Mouse (Mus musculus): ENCODE results near the gene Adh5. TPM values are rescaled to one million over a fixed set of nuclear protein-coding genes. Genes with fewer than 3 reads are reported as not detected.
"Not testable (repeated sequence)": the region's sequence is repeated elsewhere in the genome, so short reads cannot be mapped to it uniquely, and the experiment has no call there.

Adh5 gene
- polyA plus RNA-seq, 1 experiment from 2014 or later, result 277 TPM

DNA sequence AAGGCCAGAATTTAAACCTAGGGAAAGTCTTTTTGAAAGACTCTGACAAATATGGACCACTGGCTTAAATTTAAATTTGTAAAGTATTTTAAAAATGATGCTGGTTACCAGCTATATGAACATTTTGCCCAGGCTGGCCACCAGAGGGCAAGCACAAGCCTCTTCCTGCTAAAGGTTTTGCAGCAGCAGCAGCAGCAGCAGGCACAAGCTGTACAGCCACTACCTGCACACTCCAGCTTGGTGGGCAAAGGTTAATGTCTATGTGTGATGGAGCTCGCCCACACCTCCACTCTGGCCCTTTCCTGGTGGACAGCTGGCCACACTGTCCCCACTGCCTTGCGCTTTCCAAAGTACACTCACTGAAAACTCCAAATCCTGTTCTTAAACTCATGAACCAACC is 20.2 kb downstream of the Adh5 start:
- Histone ChIP-seq H3K9ac (no peak overlapping the region), H3K4me1 (no peaks in the 10 kb centered on the region), H3K27ac (no peak overlapping the region), H3K36me3 (ENCODE audit: poor library complexity, severe bottlenecking) (peaks cover 86% of the 10 kb centered on the region), H3K4me2 (no peak overlapping the region), H3K27me3 (no peaks in the 10 kb centered on the region), H3K9me3 (replicated peaks) (no peaks in the 10 kb centered on the region), H3K4me3 (no peak overlapping the region)
- ATAC-seq, result peak; percentile 70
- 87% methylated on average over 2 of the region's 2 CpGs for WGBS

DNA sequence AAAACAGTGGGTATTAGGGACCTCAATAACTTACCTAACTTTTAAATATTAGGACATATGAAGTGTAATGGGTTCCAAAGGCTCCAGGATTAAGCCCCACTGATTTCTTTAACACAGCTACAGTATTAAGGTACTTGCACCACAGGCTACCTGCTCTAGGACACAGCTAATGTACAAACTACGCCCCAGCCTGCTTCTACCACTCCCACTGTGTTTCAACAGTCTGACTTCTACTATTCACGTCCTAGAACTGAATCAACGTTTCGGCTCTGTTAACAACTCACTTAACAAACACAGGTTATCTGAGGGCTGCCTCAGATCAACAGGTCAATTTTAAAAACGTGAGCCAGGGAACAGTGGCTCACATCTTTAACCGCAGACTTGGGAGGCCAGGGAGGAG is 20.9 kb downstream of the Adh5 start:
- Histone ChIP-seq H3K4me2 (no peak overlapping the region), H3K27ac (no peak overlapping the region), H3K9ac (no peak overlapping the region), H3K4me3 (no peak overlapping the region), H3K36me3 (ENCODE audit: poor library complexity, severe bottlenecking) (peaks cover 86% of the 10 kb centered on the region), H3K4me1 (no peaks in the 10 kb centered on the region), H3K27me3 (no peaks in the 10 kb centered on the region), H3K9me3 (replicated peaks) (no peaks in the 10 kb centered on the region)
- ATAC-seq, result no peak
- WGBS, result 92% methylated on average over 6 of the region's 6 CpGs

DNA sequence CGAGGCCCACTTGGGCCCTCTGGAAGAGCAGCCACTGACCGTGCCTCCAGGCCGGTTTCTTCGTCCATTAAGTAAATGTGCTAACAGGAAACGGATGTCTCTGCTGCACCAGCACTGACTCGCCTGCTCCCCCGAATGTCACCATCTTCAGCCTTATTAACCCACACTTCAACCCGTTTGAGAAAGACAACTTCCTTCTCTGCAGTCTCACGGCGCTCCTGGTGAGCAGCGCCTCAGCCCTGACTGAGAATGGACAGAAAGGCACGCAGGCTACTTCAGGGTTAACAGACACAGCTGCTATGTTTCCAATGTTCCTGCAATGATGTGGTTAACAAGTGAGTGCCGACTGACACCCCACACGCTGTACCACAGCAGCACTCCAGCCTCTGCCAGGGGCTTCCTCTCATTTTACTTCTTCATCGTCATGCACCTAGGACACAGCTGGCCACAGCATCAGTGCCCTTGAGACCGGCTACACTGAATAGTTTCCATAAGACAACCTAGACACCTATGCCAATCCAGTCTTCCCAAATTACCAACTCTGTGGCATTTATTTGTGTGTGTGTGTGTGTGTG is 21.8 kb downstream of the Adh5 start:
- no peaks in the 10 kb centered on the region for H3K9me3 ChIP-seq (replicated peaks)
- 84% methylated on average over 16 of the region's 16 CpGs for WGBS
- no peak overlapping the region for H3K4me3 ChIP-seq
- no peak for ATAC-seq
- H3K4me2 ChIP-seq, result no peak overlapping the region
- H3K36me3 ChIP-seq (ENCODE audit: poor library complexity, severe bottlenecking), result peaks cover 85% of the 10 kb centered on the region
- H3K27me3 ChIP-seq, result no peaks in the 10 kb centered on the region
- H3K4me1 ChIP-seq, result no peaks in the 10 kb centered on the region
- no peak overlapping the region for H3K27ac ChIP-seq
- no peak overlapping the region for H3K9ac ChIP-seq

DNA sequence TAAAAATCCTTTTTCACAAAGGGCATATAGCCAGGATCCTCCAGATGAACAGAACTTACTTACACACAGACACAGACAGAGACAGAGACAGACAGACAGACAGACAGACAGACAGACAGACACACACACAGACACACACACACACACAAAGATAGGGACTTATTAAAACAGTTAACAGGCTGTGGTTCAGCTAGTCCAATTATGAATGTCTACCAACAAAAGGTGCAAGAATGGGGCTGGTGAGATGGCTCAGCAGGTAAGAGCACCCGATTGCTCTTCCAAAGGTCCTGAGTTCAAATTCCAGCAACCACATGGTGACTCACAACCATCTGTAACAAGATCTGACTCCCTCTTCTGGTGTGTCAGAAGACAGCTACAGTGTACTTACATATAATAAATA is 23.8 kb downstream of the Adh5 start:
- not testable (repeated sequence) for H3K9ac ChIP-seq; H3K4me3 ChIP-seq; H3K27ac ChIP-seq; H3K9me3 ChIP-seq (replicated peaks); ATAC-seq; H3K4me2 ChIP-seq; H3K4me1 ChIP-seq; H3K27me3 ChIP-seq
- 95% methylated on average over 1 of the region's 1 CpGs for WGBS
- H3K36me3 ChIP-seq (ENCODE audit: poor library complexity, severe bottlenecking), result peaks cover 83% of the 10 kb centered on the region

DNA sequence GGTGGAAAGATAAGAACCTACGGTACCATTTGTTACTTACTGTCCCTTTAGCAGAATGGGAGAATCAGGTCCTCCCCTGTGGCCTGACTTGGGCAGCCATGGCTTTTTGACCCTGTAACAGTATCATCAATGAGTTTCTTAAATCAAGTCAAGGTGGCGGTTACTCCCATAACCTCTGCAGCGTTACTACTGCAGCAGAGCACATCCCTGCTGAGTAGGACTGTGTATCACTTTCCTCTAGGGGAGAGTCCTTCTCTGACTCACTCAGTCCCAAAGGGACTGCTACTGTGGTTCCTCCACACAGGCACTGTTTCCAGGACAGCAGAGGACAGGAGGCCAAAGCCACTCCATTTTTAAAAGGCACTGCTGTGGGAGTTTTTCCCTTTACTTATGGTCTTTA is 28.2 kb downstream of the Adh5 start:
- peaks cover 64% of the 10 kb centered on the region for H3K36me3 ChIP-seq (ENCODE audit: poor library complexity, severe bottlenecking)
- H3K27me3 ChIP-seq, result no peaks in the 10 kb centered on the region
- no peak overlapping the region for H3K9ac ChIP-seq
- H3K27ac ChIP-seq, result no peak overlapping the region
- no peak overlapping the region for H3K4me2 ChIP-seq
- no peak for ATAC-seq
- WGBS, result 91% methylated on average over 3 of the region's 3 CpGs
- no peak overlapping the region for H3K4me3 ChIP-seq
- no peaks in the 10 kb centered on the region for H3K4me1 ChIP-seq
- H3K9me3 ChIP-seq (replicated peaks), result no peaks in the 10 kb centered on the region

DNA sequence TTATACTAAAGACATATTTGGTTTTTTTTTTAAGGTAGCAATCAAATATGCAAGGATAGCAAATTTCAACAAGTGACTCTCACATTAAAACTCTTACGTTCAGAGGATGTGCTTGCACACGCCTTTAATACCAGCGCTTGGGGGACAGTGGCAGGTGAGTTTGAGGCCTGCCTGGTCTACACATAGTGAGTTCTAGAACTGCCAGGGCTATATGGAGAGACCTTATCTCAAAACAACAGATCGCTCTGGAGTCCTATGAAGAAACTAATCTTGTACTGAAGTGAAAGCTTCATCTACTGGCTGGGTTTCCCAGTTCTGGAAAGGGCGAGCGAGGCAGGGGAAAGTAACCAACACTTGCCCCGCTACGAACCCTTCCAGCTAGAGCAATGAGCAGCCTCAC is 36.6 kb downstream of the Adh5 start:
- peaks cover 29% of the 10 kb centered on the region for H3K36me3 ChIP-seq (ENCODE audit: poor library complexity, severe bottlenecking)
- H3K27ac ChIP-seq, result no peak overlapping the region
- WGBS, result 96% methylated on average over 8 of the region's 8 CpGs
- no peaks in the 10 kb centered on the region for H3K27me3 ChIP-seq
- 0 out of 2 replicates have a peak, but pooled peaks cover 8% of the 10 kb centered on the region for H3K4me1 ChIP-seq
- H3K4me3 ChIP-seq, result no peak overlapping the region
- H3K9ac ChIP-seq, result no peak overlapping the region
- no peak for ATAC-seq
- no peak overlapping the region for H3K4me2 ChIP-seq
- no peaks in the 10 kb centered on the region for H3K9me3 ChIP-seq (replicated peaks)

DNA sequence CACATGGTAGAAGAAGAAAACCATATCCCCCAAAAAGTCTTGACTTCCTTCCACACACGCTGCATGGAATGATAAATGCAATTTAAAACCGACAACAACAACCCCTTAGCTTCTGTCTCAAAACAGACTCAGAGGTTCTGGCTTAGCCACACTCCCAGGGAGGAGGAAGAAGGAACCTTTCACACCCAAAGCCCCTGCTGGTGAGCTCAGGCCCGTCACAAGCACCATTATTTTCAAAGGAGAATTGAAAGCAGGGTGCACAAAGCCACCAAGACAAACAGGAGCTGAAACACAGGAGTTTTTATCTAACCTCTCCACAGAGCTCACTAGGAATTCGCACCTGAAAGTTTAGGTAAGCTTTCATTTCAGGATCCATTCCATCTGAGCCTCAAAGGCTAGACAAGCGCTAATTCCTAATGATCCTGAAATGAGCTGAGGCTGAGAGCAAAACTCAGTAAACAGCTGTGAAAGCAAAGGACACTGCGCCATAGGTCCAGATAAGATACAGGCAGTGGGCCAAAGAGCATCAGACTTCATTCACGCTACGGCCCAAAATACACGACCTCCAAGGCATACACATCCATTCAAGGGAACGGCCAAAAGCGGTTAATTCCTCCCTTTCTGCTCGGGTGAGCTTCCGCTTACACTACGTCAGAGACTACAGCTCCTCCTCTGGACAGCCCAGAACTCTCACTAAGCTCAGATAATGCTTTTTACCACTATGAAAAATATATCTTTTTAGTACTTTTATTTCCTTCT is 38.8 kb downstream of the Adh5 start:
- Histone ChIP-seq H3K4me3 (no peak overlapping the region), H3K27ac (no peak overlapping the region), H3K9me3 (replicated peaks) (0 out of 2 replicates have a peak, but pooled peaks cover 6% of the 10 kb centered on the region), H3K27me3 (no peaks in the 10 kb centered on the region), H3K4me1 (0 out of 2 replicates have a peak, but pooled peaks cover 8% of the 10 kb centered on the region), H3K9ac (no peak overlapping the region), H3K4me2 (no peak overlapping the region), H3K36me3 (ENCODE audit: poor library complexity, severe bottlenecking) (peaks cover 44% of the 10 kb centered on the region)
- no peak for ATAC-seq
- 54% methylated on average over 14 of the region's 14 CpGs for WGBS

DNA sequence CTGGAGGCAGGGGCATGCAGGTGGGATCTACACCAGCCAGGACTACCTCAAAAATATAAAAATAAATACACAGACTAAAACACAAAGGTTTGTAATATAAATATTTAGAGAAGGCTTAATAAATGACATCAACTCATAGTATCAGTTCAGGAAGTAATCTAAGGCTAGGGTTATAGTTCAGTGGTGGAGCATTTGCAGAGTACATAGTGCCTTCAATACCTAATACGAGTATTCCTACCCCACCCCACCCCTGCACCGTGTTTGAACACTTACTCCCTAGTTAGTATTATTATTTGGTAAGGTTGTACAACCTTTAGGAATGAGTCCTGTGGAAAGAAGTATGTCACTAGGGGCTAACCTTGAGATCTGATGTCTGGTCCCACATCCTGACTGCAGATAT is 40.3 kb downstream of the Adh5 start:
- no peak for ATAC-seq
- no peak overlapping the region for H3K4me3 ChIP-seq
- no peak overlapping the region for H3K27ac ChIP-seq
- H3K9me3 ChIP-seq (replicated peaks), result 0 out of 2 replicates have a peak, but pooled peaks cover 6% of the 10 kb centered on the region
- WGBS, result 97% methylated on average over 2 of the region's 2 CpGs
- no peak overlapping the region for H3K9ac ChIP-seq
- peaks cover 18% of the 10 kb centered on the region for H3K4me1 ChIP-seq
- H3K36me3 ChIP-seq (ENCODE audit: poor library complexity, severe bottlenecking), result peaks cover 42% of the 10 kb centered on the region
- no peaks in the 10 kb centered on the region for H3K27me3 ChIP-seq
- no peak overlapping the region for H3K4me2 ChIP-seq

DNA sequence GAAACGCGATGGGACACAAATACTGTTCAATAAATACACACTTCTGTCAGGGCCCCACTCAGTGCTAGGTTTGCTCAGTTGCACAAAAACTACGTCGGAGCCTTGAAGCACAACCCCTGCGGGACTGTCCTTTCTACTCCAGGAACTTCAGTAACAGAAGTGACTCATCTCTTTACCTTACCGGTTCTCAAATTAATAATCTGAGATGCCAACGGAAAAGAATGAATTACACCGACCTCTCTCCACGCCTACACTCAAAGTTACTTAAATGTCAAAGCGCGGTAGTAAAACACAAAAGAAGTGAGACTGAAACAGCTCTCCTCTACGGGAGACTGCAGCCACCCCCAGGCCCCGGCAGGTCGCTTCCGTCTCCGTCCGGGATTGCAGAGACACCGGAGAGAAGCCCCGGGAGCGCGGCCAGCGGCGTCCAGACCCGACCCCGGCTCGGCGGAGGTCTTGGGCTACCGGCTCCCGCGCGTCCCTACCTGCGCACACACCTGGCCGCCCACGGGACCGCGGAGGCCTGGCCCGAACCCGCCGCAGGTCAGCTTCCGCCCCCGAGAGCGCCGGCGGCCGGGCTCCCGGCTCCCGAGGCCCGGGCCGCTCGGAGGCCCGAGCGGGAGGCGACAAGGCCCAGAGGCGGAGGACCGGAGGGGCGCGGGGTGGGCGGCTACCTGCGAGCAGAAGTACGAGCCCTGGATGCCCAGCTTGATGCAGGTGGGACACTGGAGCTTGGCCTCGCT is 45.9 kb downstream of the Adh5 start:
- Histone ChIP-seq H3K36me3 (ENCODE audit: poor library complexity, severe bottlenecking) (peaks cover 19% of the 10 kb centered on the region), H3K9ac (peak overlapping the region; percentile 87), H3K27ac (peak overlapping the region; percentile 54), H3K4me3 (peak overlapping the region; percentile 86), H3K9me3 (replicated peaks) (0 out of 2 replicates have a peak, but pooled peaks cover 6% of the 10 kb centered on the region), H3K4me2 (peak overlapping the region; percentile 80), H3K27me3 (no peaks in the 10 kb centered on the region), H3K4me1 (peaks cover 12% of the 10 kb centered on the region)
- WGBS, result under 1% methylated on average over 47 of the region's 61 CpGs
- ATAC-seq, result peak; percentile 40

DNA sequence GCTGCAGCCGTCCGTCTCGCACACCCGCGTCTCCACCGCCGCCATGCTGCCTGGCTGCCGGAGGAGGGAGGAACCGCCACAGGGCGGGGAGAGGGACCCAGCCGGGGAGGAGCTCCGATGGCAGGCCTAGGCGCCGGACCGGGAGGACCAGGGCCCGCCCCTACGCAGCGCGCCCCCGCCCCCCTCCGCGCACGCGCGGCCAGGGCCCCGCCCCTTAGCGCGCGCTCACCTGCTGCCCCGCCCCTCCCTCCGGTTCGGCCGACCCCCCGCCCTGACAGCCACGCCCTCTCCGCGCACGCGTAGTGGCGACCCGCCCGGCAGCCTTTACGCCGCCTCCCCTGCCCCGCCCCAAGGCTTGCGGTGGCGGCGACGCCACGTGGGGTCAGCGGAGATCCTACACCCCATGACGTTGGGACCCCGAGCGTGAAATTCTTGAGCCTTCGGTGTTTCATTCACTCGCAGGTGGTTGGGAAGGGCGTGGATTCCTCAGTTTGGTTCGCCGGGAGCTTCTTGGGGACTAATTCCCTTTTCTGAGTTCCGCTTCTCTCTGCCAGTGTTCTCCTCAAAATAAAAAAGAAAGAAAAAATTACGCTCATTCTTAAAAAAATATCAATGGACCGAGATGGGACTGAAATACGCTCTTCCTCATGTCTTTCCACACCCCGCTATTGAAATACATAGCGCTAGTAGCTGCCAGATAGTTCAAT is 46.6 kb downstream of the Adh5 start, which contains the start of gene Metap1:
Gene Metap1, minus strand, starts transcription at position 189 of the 707 bp plus-strand sequence.
- Histone ChIP-seq H3K27me3 (no peaks in the 10 kb centered on the region), H3K9me3 (replicated peaks) (0 out of 2 replicates have a peak, but pooled peaks cover 6% of the 10 kb centered on the region), H3K4me3 (peak within 1 kb of the TSS; percentile 86), H3K4me1 (peaks cover 12% of the 10 kb centered on the region), H3K27ac (peak within 1 kb of the TSS; percentile 54), H3K9ac (peak within 1 kb of the TSS; percentile 87), H3K36me3 (ENCODE audit: poor library complexity, severe bottlenecking) (peaks cover 18% of the 10 kb centered on the region), H3K4me2 (peak within 1 kb of the TSS; percentile 80)
- ATAC-seq, result peak; percentile 99
- under 1% methylated on average over 30 of the region's 65 CpGs for WGBS

DNA sequence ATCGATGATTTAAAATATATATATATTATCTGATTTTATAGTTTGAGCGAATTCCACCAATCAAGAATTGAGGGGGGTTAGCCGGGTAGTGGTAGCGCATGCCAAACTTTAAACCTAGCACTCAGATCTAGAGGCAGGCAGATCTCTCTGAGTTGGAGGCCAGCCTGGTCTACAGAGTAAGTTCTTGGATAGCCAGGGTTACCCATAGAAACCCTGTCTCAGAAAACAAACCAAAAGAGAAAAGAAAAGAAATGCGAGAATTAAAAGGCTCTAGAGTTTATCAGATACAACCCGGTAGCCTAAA is 47.1 kb downstream of the Adh5 start:
- Histone ChIP-seq H3K27ac (no peak overlapping the region), H3K36me3 (ENCODE audit: poor library complexity, severe bottlenecking) (peaks cover 13% of the 10 kb centered on the region), H3K9me3 (replicated peaks) (0 out of 2 replicates have a peak, but pooled peaks cover 3% of the 10 kb centered on the region), H3K4me2 (peak overlapping the region; percentile 80), H3K4me3 (peak overlapping the region; percentile 86), H3K27me3 (no peaks in the 10 kb centered on the region), H3K4me1 (peaks cover 12% of the 10 kb centered on the region), H3K9ac (peak overlapping the region; percentile 65)
- peak; percentile 34 for ATAC-seq
- 32% methylated on average over 6 of the region's 6 CpGs for WGBS

DNA sequence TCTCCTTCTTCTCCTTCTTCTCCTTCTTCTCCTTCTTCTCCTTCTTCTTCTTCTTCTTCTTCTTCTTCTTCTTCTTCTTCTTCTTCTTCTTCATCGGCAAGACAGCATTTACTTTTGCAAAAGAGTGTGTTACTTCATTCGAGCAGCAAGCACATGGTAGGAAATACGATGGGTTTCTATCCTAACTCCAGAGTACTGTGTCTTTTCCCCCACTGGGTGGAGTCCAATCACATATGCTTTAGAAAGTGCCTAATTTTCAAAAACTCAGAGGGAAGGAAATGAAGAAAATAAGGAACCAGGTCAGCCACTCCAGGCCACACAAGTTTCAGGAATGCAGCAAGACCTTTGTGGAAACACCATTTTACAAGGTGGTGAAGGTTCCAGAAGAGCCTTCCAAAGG is 50.8 kb downstream of the Adh5 start:
- no peak overlapping the region for H3K27ac ChIP-seq
- no peak overlapping the region for H3K4me2 ChIP-seq
- no peak overlapping the region for H3K4me3 ChIP-seq
- no peaks in the 10 kb centered on the region for H3K4me1 ChIP-seq
- H3K9ac ChIP-seq, result no peak overlapping the region
- no peak for ATAC-seq
- 87% methylated on average over 3 of the region's 3 CpGs for WGBS
- H3K27me3 ChIP-seq, result no peaks in the 10 kb centered on the region
- H3K36me3 ChIP-seq (ENCODE audit: poor library complexity, severe bottlenecking), result no peaks in the 10 kb centered on the region
- H3K9me3 ChIP-seq (replicated peaks), result no peaks in the 10 kb centered on the region
